In genomic region chr6:51471179-51471505, GRCm38 (mm10) we compare ENCODE assay signal across 8 mouse cellular contexts. TPM values are rescaled to one million over a fixed set of nuclear protein-coding genes. Genes with fewer than 3 reads are reported as not detected.
DNase-seq lines count a peak whose midpoint lies in the region; ATAC-seq and TF ChIP-seq lines count a peak whose summit lies in the region.

No protein-coding gene starts in this region.

- TF ChIP-seq POLR2A in bone marrow, adult 2 months (IDR thresholded peaks at IDR 0.05; ENCODE audit: borderline replicate concordance, control insufficient read depth, low read depth, low read length): no peak

- peaks cover 15% of the 10 kb centered on the region for H3K4me1 ChIP-seq in heart, postnatal 0 days (ENCODE audit: control insufficient read depth, insufficient read depth)
- no peaks in the 10 kb centered on the region; the same call in 1 of the 2 replicates for H3K4me1 ChIP-seq in bone marrow, adult 2 months (ENCODE audit: control insufficient read depth, insufficient read depth, low read length)
- peaks cover 37% of the 10 kb centered on the region for H3K4me1 ChIP-seq in hindbrain, embryonic 14.5 days (replicated peaks; ENCODE audit: control insufficient read depth, insufficient read depth, low read length)
- H3K4me1 ChIP-seq in midbrain, embryonic 14.5 days (ENCODE audit: control insufficient read depth, insufficient read depth, low read length): peaks cover 30% of the 10 kb centered on the region

- peak overlapping the region; percentile 97 for H3K9ac ChIP-seq in heart, postnatal 0 days (replicated peaks; ENCODE audit: low read depth, low read length)
- peak overlapping the region; percentile 100 for H3K9ac ChIP-seq in hindbrain, embryonic 14.5 days
- peak overlapping the region; percentile 98 for H3K9ac ChIP-seq in midbrain, embryonic 14.5 days (replicated peaks; ENCODE audit: low read length)

- no peaks in the 10 kb centered on the region for H3K27me3 ChIP-seq in heart, postnatal 0 days (ENCODE audit: control insufficient read depth, insufficient read depth, low read length)
- no peaks in the 10 kb centered on the region for H3K27me3 ChIP-seq in hindbrain, embryonic 14.5 days (ENCODE audit: control insufficient read depth, insufficient read depth, low read length)
- H3K27me3 ChIP-seq in midbrain, embryonic 14.5 days (ENCODE audit: control insufficient read depth, insufficient read depth, low read length): no peaks in the 10 kb centered on the region

- TF ChIP-seq CTCF in heart, postnatal 0 days (IDR thresholded peaks at IDR 0.05; ENCODE audit: low read depth): no peak
- no peak for TF ChIP-seq CTCF in bone marrow, adult 2 months (IDR thresholded peaks at IDR 0.05; ENCODE audit: control insufficient read depth, insufficient read depth, low read length)

- H3K9me3 ChIP-seq in heart, postnatal 0 days (replicated peaks; ENCODE audit: control insufficient read depth, low read length): no peaks in the 10 kb centered on the region
- no peaks in the 10 kb centered on the region for H3K9me3 ChIP-seq in hindbrain, embryonic 14.5 days (ENCODE audit: control insufficient read depth, low read length)
- no peaks in the 10 kb centered on the region for H3K9me3 ChIP-seq in midbrain, embryonic 14.5 days (ENCODE audit: control insufficient read depth, low read length)

- peak overlapping the region; percentile 75 for H3K4me2 ChIP-seq in heart, postnatal 0 days (ENCODE audit: low read depth, low read length)
- peak overlapping the region; percentile 60 for H3K4me2 ChIP-seq in hindbrain, embryonic 14.5 days (replicated peaks)
- H3K4me2 ChIP-seq in midbrain, embryonic 14.5 days (ENCODE audit: low read length): peak overlapping the region; percentile 80

- H3K27ac ChIP-seq in heart, postnatal 0 days (ENCODE audit: low read depth): peak overlapping the region; percentile 100
- H3K27ac ChIP-seq in bone marrow, adult 2 months (ENCODE audit: control insufficient read depth, insufficient read depth, low read depth, low read length, poor library complexity): peak overlapping the region; percentile 98
- peak overlapping the region; percentile 100 for H3K27ac ChIP-seq in hindbrain, embryonic 14.5 days
- peak overlapping the region; percentile 100 for H3K27ac ChIP-seq in midbrain, embryonic 14.5 days (replicated peaks; ENCODE audit: low read depth, low read length)

- peak overlapping the region; percentile 99 for H3K4me3 ChIP-seq in heart, postnatal 0 days (ENCODE audit: low read depth, low read length)
- peak overlapping the region; percentile 82 for H3K4me3 ChIP-seq in bone marrow, adult 2 months (replicated peaks; ENCODE audit: control insufficient read depth, low read depth, low read length)
- peak overlapping the region; percentile 85 for H3K4me3 ChIP-seq in hindbrain, embryonic 14.5 days (replicated peaks; ENCODE audit: low read length)
- peak overlapping the region; percentile 100 for H3K4me3 ChIP-seq in midbrain, embryonic 14.5 days (replicated peaks; ENCODE audit: low read depth, low read length)

- no peak for ATAC-seq in heart, postnatal 0 days (ENCODE audit: insufficient read depth, low read depth)
- ATAC-seq in hindbrain, embryonic 14.5 days (ENCODE audit: low FRiP score): no peak
- no peak; the same call in 1 of the 2 replicates for ATAC-seq in midbrain, embryonic 14.5 days (ENCODE audit: low FRiP score, low TSS enrichment)
- no peak for ATAC-seq in activated CD4-positive, CD25-positive, alpha-beta regulatory T cell, adult 4 months

- DNase-seq in heart, postnatal 0 days (ENCODE audit: low spot score): no peak
- DNase-seq in heart, postnatal 36 days: no peak
- DNase-seq in hindbrain, embryonic 14.5 days (ENCODE audit: low spot score): no peak
- DNase-seq in midbrain, embryonic 14.5 days: no peak
- DNase-seq in layer of hippocampus, adult 18-20 months (ENCODE audit: low spot score in 2 of 2): no peak
- no peak for DNase-seq in left cerebral cortex, adult 8-10 months (ENCODE audit: low spot score in 2 of 2)

- intact Hi-C loops in heart, postnatal 36 days (cut with DNase I): loop anchor here (2.0 to 5.0 kb wide), 2 partner anchors 74 to 89 kb away; no protein-coding TSS in a partner anchor

- 0% methylated on average over 10 of the region's 10 CpGs for WGBS in heart, postnatal 0 days
- 0% methylated on average over 10 of the region's 10 CpGs for WGBS in bone marrow, adult 2 months
- WGBS in hindbrain, embryonic 14.5 days: 1% methylated on average over 10 of the region's 10 CpGs
- 0% methylated on average over 10 of the region's 10 CpGs for WGBS in midbrain, embryonic 14.5 days

- no peak for TF ChIP-seq EP300 in heart, postnatal 0 days (IDR thresholded peaks at IDR 0.05; ENCODE audit: low read depth)

- H3K36me3 ChIP-seq in heart, postnatal 0 days (replicated peaks; ENCODE audit: control insufficient read depth, insufficient read depth, low read length): peaks cover 27% of the 10 kb centered on the region
- peaks cover 45% of the 10 kb centered on the region for H3K36me3 ChIP-seq in hindbrain, embryonic 14.5 days (replicated peaks; ENCODE audit: control insufficient read depth, insufficient read depth)
- H3K36me3 ChIP-seq in midbrain, embryonic 14.5 days (ENCODE audit: control insufficient read depth, insufficient read depth, low read length): peaks cover 41% of the 10 kb centered on the region

RNA-seq across cellular contexts. Expression of gene Cbx3, which starts 1.0 kb away (rescaled TPM):
- total RNA-seq in heart, postnatal 0 days (2014; rRNA removed; ENCODE audit: low replicate concordance): 66.0 and 94.1 TPM in 2 replicates
- 270 and 295 TPM in 2 replicates for polyA plus RNA-seq in heart, postnatal 0 days (2015; fragmentation: Nextera tagmentation; extraction: Ambion mirVana)
- 10 to 100 TPM; 61.7 to 69.7 TPM for total RNA-seq in heart, postnatal 36 days (2021)
- 96.2 and 134 TPM in 2 replicates for polyA plus RNA-seq in bone marrow, adult 2 months (2011; ENCODE audit: insufficient read depth, insufficient read length, low replicate concordance, missing spikeins)
- 353 and 390 TPM in 2 replicates for polyA plus RNA-seq in hindbrain, embryonic 14.5 days (2014; fragmentation: Nextera tagmentation; extraction: Ambion mirVana)
- polyA plus RNA-seq in midbrain, embryonic 14.5 days (2014; fragmentation: Nextera tagmentation; extraction: Ambion mirVana): 518 and 525 TPM in 2 replicates
- polyA plus RNA-seq in activated CD4-positive, CD25-positive, alpha-beta regulatory T cell, adult 4 months (2017; shearing (Covaris generic)): 100 to 1,000 TPM; 744 to 779 TPM
- 100 to 1,000 TPM; 130 to 142 TPM for total RNA-seq in layer of hippocampus, adult 18-20 months (2021)
- total RNA-seq in left cerebral cortex, adult 8-10 months (2022): 100 to 1,000 TPM; 125 to 141 (median 133) TPM

RNA-seq across cellular contexts. Expression of gene Hnrnpa2b1, which starts 1.4 kb away (rescaled TPM):
- total RNA-seq in heart, postnatal 0 days (2014; rRNA removed; ENCODE audit: low replicate concordance): 145 and 171 TPM in 2 replicates
- 718 and 775 TPM in 2 replicates for polyA plus RNA-seq in heart, postnatal 0 days (2015; fragmentation: Nextera tagmentation; extraction: Ambion mirVana)
- 100 to 1,000 TPM; 408 to 439 TPM for total RNA-seq in heart, postnatal 36 days (2021)
- 1,010 and 1,239 TPM in 2 replicates for polyA plus RNA-seq in bone marrow, adult 2 months (2011; ENCODE audit: insufficient read depth, insufficient read length, low replicate concordance, missing spikeins)
- 701 and 734 TPM in 2 replicates for polyA plus RNA-seq in hindbrain, embryonic 14.5 days (2014; fragmentation: Nextera tagmentation; extraction: Ambion mirVana)
- 859 and 918 TPM in 2 replicates for polyA plus RNA-seq in midbrain, embryonic 14.5 days (2014; fragmentation: Nextera tagmentation; extraction: Ambion mirVana)
- 1,000 to 10,000 TPM in 1 of 2 experiments, 100 to 1,000 TPM in 1; 998 to 1,298 TPM for polyA plus RNA-seq in activated CD4-positive, CD25-positive, alpha-beta regulatory T cell, adult 4 months (2017; shearing (Covaris generic))
- 100 to 1,000 TPM; 482 to 501 TPM for total RNA-seq in layer of hippocampus, adult 18-20 months (2021)
- 100 to 1,000 TPM; 357 to 475 (median 406) TPM for total RNA-seq in left cerebral cortex, adult 8-10 months (2022)

RNA-seq across cellular contexts. Expression of gene Nfe2l3, which starts 38.7 kb away (rescaled TPM):
- 2.7 and 5.0 TPM in 2 replicates for total RNA-seq in heart, postnatal 0 days (2014; rRNA removed; ENCODE audit: low replicate concordance)
- polyA plus RNA-seq in heart, postnatal 0 days (2015; fragmentation: Nextera tagmentation; extraction: Ambion mirVana): 1.2 and 1.3 TPM in 2 replicates
- total RNA-seq in heart, postnatal 36 days (2021): under 1 TPM; 0.35 to 0.36 TPM
- polyA plus RNA-seq in bone marrow, adult 2 months (2011; ENCODE audit: insufficient read depth, insufficient read length, low replicate concordance, missing spikeins): not detected in 2 replicates
- 6.0 and 9.6 TPM in 2 replicates for polyA plus RNA-seq in hindbrain, embryonic 14.5 days (2014; fragmentation: Nextera tagmentation; extraction: Ambion mirVana)
- 8.2 and 9.0 TPM in 2 replicates for polyA plus RNA-seq in midbrain, embryonic 14.5 days (2014; fragmentation: Nextera tagmentation; extraction: Ambion mirVana)
- polyA plus RNA-seq in activated CD4-positive, CD25-positive, alpha-beta regulatory T cell, adult 4 months (2017; shearing (Covaris generic)): 1 to 10 TPM in 1 of 2 experiments, under 1 TPM in 1; 0.60 to 1.0 TPM
- 1 to 10 TPM; 3.2 to 3.7 TPM for total RNA-seq in layer of hippocampus, adult 18-20 months (2021)
- 1 to 10 TPM; 2.8 to 5.7 (median 4.5) TPM for total RNA-seq in left cerebral cortex, adult 8-10 months (2022)

RNA-seq across cellular contexts. Expression of gene Snx10, which starts 52.6 kb away (rescaled TPM):
- total RNA-seq in heart, postnatal 0 days (2014; rRNA removed; ENCODE audit: low replicate concordance): 4.9 and 13.5 TPM in 2 replicates
- polyA plus RNA-seq in heart, postnatal 0 days (2015; fragmentation: Nextera tagmentation; extraction: Ambion mirVana): 10.9 and 12.4 TPM in 2 replicates
- 10 to 100 TPM; 11.7 to 12.6 TPM for total RNA-seq in heart, postnatal 36 days (2021)
- 13.7 and 18.5 TPM in 2 replicates for polyA plus RNA-seq in bone marrow, adult 2 months (2011; ENCODE audit: insufficient read depth, insufficient read length, low replicate concordance, missing spikeins)
- 60.3 and 69.1 TPM in 2 replicates for polyA plus RNA-seq in hindbrain, embryonic 14.5 days (2014; fragmentation: Nextera tagmentation; extraction: Ambion mirVana)
- polyA plus RNA-seq in midbrain, embryonic 14.5 days (2014; fragmentation: Nextera tagmentation; extraction: Ambion mirVana): 54.7 and 55.2 TPM in 2 replicates
- polyA plus RNA-seq in activated CD4-positive, CD25-positive, alpha-beta regulatory T cell, adult 4 months (2017; shearing (Covaris generic)): 10 to 100 TPM; 23.0 to 32.5 TPM
- 100 to 1,000 TPM; 101 to 110 TPM for total RNA-seq in layer of hippocampus, adult 18-20 months (2021)
- total RNA-seq in left cerebral cortex, adult 8-10 months (2022): 100 to 1,000 TPM in 3 of 4 experiments, 10 to 100 TPM in 1; 98.8 to 113 (median 110) TPM
